Comparison of ENCODE assay signal across 8 mouse cellular contexts in the genomic region with DNA sequence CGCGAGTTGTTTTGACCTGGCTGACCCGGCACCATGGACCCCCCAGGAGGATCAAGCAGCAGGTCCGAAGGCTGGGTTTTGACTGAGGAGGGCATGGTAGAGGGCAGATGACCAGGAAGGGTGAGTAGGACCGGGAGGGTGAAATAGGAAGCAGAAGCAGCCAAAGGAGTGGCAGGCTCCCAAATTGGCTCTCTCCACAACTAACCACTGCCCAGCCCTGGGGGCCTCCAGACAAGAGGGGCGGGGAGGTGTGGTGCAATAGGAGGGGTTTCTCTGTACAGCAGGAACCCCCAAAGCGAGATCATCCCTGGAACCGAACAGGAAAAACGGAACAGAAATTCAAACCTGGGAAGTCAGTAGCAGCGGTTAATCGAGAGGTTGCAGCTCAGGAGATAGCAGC. TPM values are rescaled to one million over a fixed set of nuclear protein-coding genes. Genes with fewer than 3 reads are reported as not detected.
DNase-seq lines count a peak whose midpoint lies in the region; ATAC-seq and TF ChIP-seq lines count a peak whose summit lies in the region.

No protein-coding gene starts in this region.

- no peak for DNase-seq in kidney, postnatal 0 days (ENCODE audit: low spot score)
- DNase-seq in kidney, postnatal 14 days: no peak
- DNase-seq in cerebellum, adult 9-10 months: peak; percentile 47
- DNase-seq in lung, adult 2 months: peak; percentile 35
- DNase-seq in left cerebral cortex, postnatal 25 days (ENCODE audit: low spot score in 2 of 2): no peak
- no peak for DNase-seq in layer of hippocampus, postnatal 14 days (ENCODE audit: low spot score in 2 of 2)

- H3K27ac ChIP-seq in kidney, postnatal 0 days: no peak overlapping the region
- H3K27ac ChIP-seq in heart, embryonic 16.5 days (ENCODE audit: low read length): no peak overlapping the region
- H3K27ac ChIP-seq in stomach, embryonic 14.5 days (ENCODE audit: low read length): no peak overlapping the region

- H3K4me3 ChIP-seq in kidney, postnatal 0 days (replicated peaks; ENCODE audit: low read depth, low read length): peak overlapping the region; percentile 67
- H3K4me3 ChIP-seq in heart, embryonic 16.5 days (ENCODE audit: low read length): peak overlapping the region; percentile 73
- peak overlapping the region; percentile 65 for H3K4me3 ChIP-seq in lung, adult 2 months (replicated peaks; ENCODE audit: extremely low read depth, low read depth, low read length)
- H3K4me3 ChIP-seq in stomach, embryonic 14.5 days (ENCODE audit: low read depth, low read length): peak overlapping the region; percentile 80

- H3K4me1 ChIP-seq in kidney, postnatal 0 days (replicated peaks; ENCODE audit: insufficient read depth, low read length): 0 out of 2 replicates have a peak, but pooled peaks cover 13% of the 10 kb centered on the region
- peaks cover 16% of the 10 kb centered on the region for H3K4me1 ChIP-seq in heart, embryonic 16.5 days (ENCODE audit: control insufficient read depth, insufficient read depth, low read length)
- H3K4me1 ChIP-seq in lung, adult 2 months (ENCODE audit: control insufficient read depth, insufficient read depth, low read length): no peaks in the 10 kb centered on the region
- peaks cover 6% of the 10 kb centered on the region; the same call in 1 of the 2 replicates for H3K4me1 ChIP-seq in stomach, embryonic 14.5 days (ENCODE audit: control insufficient read depth, insufficient read depth, low read length)

- H3K4me2 ChIP-seq in kidney, postnatal 0 days (ENCODE audit: low read length): peak overlapping the region; percentile 96
- peak overlapping the region; percentile 80 for H3K4me2 ChIP-seq in heart, embryonic 16.5 days (ENCODE audit: low read depth, low read length)
- H3K4me2 ChIP-seq in stomach, embryonic 14.5 days (replicated peaks; ENCODE audit: low read depth, low read length): peak overlapping the region; percentile 96

- under 1% methylated on average over 11 of the region's 11 CpGs for WGBS in kidney, postnatal 0 days
- 3% methylated on average over 11 of the region's 11 CpGs for WGBS in heart, embryonic 16.5 days
- WGBS in lung, adult 2 months: 2% methylated on average over 11 of the region's 11 CpGs
- WGBS in stomach, embryonic 14.5 days: 1% methylated on average over 11 of the region's 11 CpGs

- ATAC-seq in kidney, postnatal 0 days (replicated peaks; ENCODE audit: low FRiP score, low read depth): no peak
- no peak for ATAC-seq in heart, embryonic 16.5 days (replicated peaks; ENCODE audit: extremely low read depth, insufficient read depth, low FRiP score)
- ATAC-seq in stomach, embryonic 14.5 days (ENCODE audit: insufficient number of reproducible peaks, insufficient read depth, low FRiP score, low read depth): no peak

- peak overlapping the region; percentile 64 for H3K9ac ChIP-seq in kidney, postnatal 0 days (ENCODE audit: low read depth, low read length)
- peak overlapping the region; percentile 76 for H3K9ac ChIP-seq in heart, embryonic 16.5 days (ENCODE audit: low read length)
- H3K9ac ChIP-seq in stomach, embryonic 14.5 days (replicated peaks; ENCODE audit: low read depth, low read length): peak overlapping the region; percentile 49; the same call in 1 of the 2 replicates

- no peaks in the 10 kb centered on the region for H3K27me3 ChIP-seq in kidney, postnatal 0 days (ENCODE audit: insufficient read depth, low read length)
- H3K27me3 ChIP-seq in heart, embryonic 16.5 days (ENCODE audit: control insufficient read depth, insufficient read depth, low read length): no peaks in the 10 kb centered on the region; the same call in 1 of the 2 replicates
- no peaks in the 10 kb centered on the region for H3K27me3 ChIP-seq in stomach, embryonic 14.5 days (ENCODE audit: control insufficient read depth, insufficient read depth, low read length)

- no peak for TF ChIP-seq POLR2A in lung, adult 2 months (IDR thresholded peaks at IDR 0.05; ENCODE audit: borderline replicate concordance, extremely low read depth, low read depth, low read length)

- H3K36me3 ChIP-seq in kidney, postnatal 0 days (ENCODE audit: insufficient read depth, low read length): no peaks in the 10 kb centered on the region
- no peaks in the 10 kb centered on the region for H3K36me3 ChIP-seq in heart, embryonic 16.5 days (ENCODE audit: control insufficient read depth, insufficient read depth)
- no peaks in the 10 kb centered on the region for H3K36me3 ChIP-seq in stomach, embryonic 14.5 days (ENCODE audit: control insufficient read depth, insufficient read depth, low read length)

- H3K9me3 ChIP-seq in kidney, postnatal 0 days (replicated peaks; ENCODE audit: low read length): no peaks in the 10 kb centered on the region
- H3K9me3 ChIP-seq in heart, embryonic 16.5 days (replicated peaks; ENCODE audit: control insufficient read depth, low read length): no peaks in the 10 kb centered on the region
- no peaks in the 10 kb centered on the region for H3K9me3 ChIP-seq in stomach, embryonic 14.5 days (ENCODE audit: control insufficient read depth, low read depth, low read length)

- intact Hi-C loops in left cerebral cortex, postnatal 25 days (cut with DNase I): loop anchor here (5.0 kb wide), 1 partner anchor 77 kb away; a partner anchor contains a TSS

- no peak for TF ChIP-seq CTCF in kidney, postnatal 0 days (IDR thresholded peaks at IDR 0.05; ENCODE audit: low read depth)
- no peak for TF ChIP-seq CTCF in lung, adult 2 months (IDR thresholded peaks at IDR 0.05; ENCODE audit: insufficient read depth, low read length)

RNA-seq across cellular contexts. Expression of a gene that starts 0.7 kb away (rescaled TPM):
- 7.6 and 8.8 TPM in 2 replicates for polyA plus RNA-seq in kidney, postnatal 0 days (2015; fragmentation: Nextera tagmentation; extraction: Ambion mirVana)
- polyA plus RNA-seq in heart, embryonic 16.5 days (2015; fragmentation: Nextera tagmentation; extraction: Ambion mirVana): 8.7 and 13.2 TPM in 2 replicates
- polyA plus RNA-seq in lung, adult 2 months (2012; rRNA removed): 11.3 and 14.4 TPM in 2 replicates
- polyA plus RNA-seq in stomach, embryonic 14.5 days (2014; fragmentation: Nextera tagmentation; extraction: Ambion mirVana): 10.3 and 17.4 TPM in 2 replicates
- total RNA-seq in left cerebral cortex, postnatal 25 days (2021): 10 to 100 TPM; 42.6 to 51.0 TPM
- total RNA-seq in layer of hippocampus, postnatal 14 days (2021): 100 to 1,000 TPM; 106 to 107 TPM

RNA-seq across cellular contexts. Expression of a gene that starts 2.4 kb away (rescaled TPM):
- polyA plus RNA-seq in kidney, postnatal 0 days (2015; fragmentation: Nextera tagmentation; extraction: Ambion mirVana): 15.1 and 15.6 TPM in 2 replicates
- polyA plus RNA-seq in heart, embryonic 16.5 days (2015; fragmentation: Nextera tagmentation; extraction: Ambion mirVana): 14.1 and 15.0 TPM in 2 replicates
- polyA plus RNA-seq in lung, adult 2 months (2012; rRNA removed): 5.2 and 6.0 TPM in 2 replicates
- polyA plus RNA-seq in stomach, embryonic 14.5 days (2014; fragmentation: Nextera tagmentation; extraction: Ambion mirVana): 15.2 and 17.8 TPM in 2 replicates
- total RNA-seq in left cerebral cortex, postnatal 25 days (2021): 10 to 100 TPM; 11.8 to 12.1 TPM
- total RNA-seq in layer of hippocampus, postnatal 14 days (2021): 10 to 100 TPM; 11.9 to 12.0 TPM

RNA-seq across cellular contexts. Expression of a gene that starts 23.4 kb away (rescaled TPM):
- polyA plus RNA-seq in kidney, postnatal 0 days (2015; fragmentation: Nextera tagmentation; extraction: Ambion mirVana): 333 and 389 TPM in 2 replicates
- polyA plus RNA-seq in heart, embryonic 16.5 days (2015; fragmentation: Nextera tagmentation; extraction: Ambion mirVana): 95.7 and 147 TPM in 2 replicates
- 33.4 and 60.8 TPM in 2 replicates for polyA plus RNA-seq in lung, adult 2 months (2012; rRNA removed)
- 309 and 321 TPM in 2 replicates for polyA plus RNA-seq in stomach, embryonic 14.5 days (2014; fragmentation: Nextera tagmentation; extraction: Ambion mirVana)
- 10 to 100 TPM; 80.9 to 86.2 TPM for total RNA-seq in left cerebral cortex, postnatal 25 days (2021)
- 10 to 100 TPM; 79.2 to 84.6 TPM for total RNA-seq in layer of hippocampus, postnatal 14 days (2021)

RNA-seq across cellular contexts. Expression of a gene that starts 33.4 kb away (rescaled TPM):
- 0.38 and 0.41 TPM in 2 replicates for polyA plus RNA-seq in kidney, postnatal 0 days (2015; fragmentation: Nextera tagmentation; extraction: Ambion mirVana)
- 0.76 and 1.1 TPM in 2 replicates for polyA plus RNA-seq in heart, embryonic 16.5 days (2015; fragmentation: Nextera tagmentation; extraction: Ambion mirVana)
- polyA plus RNA-seq in lung, adult 2 months (2012; rRNA removed): 2.5 and 4.1 TPM in 2 replicates
- 0.80 and 1.4 TPM in 2 replicates for polyA plus RNA-seq in stomach, embryonic 14.5 days (2014; fragmentation: Nextera tagmentation; extraction: Ambion mirVana)
- under 1 TPM; 0.80 to 0.87 TPM for total RNA-seq in left cerebral cortex, postnatal 25 days (2021)
- total RNA-seq in layer of hippocampus, postnatal 14 days (2021): under 1 TPM; 0.41 to 0.52 TPM

Comparison
In these comparisons a context has a peak if more than half of its experiments do, and no peak if none do; other contexts are left out.
1. DNase-seq: peak in cerebellum, adult 9-10 months (single experiment) and lung, adult 2 months (single experiment); none in kidney, postnatal 0 days (single experiment), kidney, postnatal 14 days (single experiment), left cerebral cortex, postnatal 25 days (0 of 2) and layer of hippocampus, postnatal 14 days (0 of 2).
2. Peak in every context shown above with its lines, with median percentiles within 50 percentile points of each other: H3K4me2 ChIP-seq, H3K4me3 ChIP-seq and H3K9ac ChIP-seq.